Mouse (Mus musculus) right cerebral cortex, adult 18-20 months (tissue): Measurements from ENCODE around the gene Slc41a3.

Experiments used
- DNase-seq: peaks from one replicate; pipeline ENCODE4 v3.0.0; 2022; ENCODE audit warnings: mixed read lengths

Gene Slc41a3

GRCm38 (mm10) chr6:90604533-90605297 is at the start of gene Slc41a3:
Gene Slc41a3, plus strand, starts transcription at chr6:90604725.
- peak; percentile 87 for DNase-seq

- DNase-seq = no peak
Measured at GRCm38 (mm10) chr6:90556534-90557058, 47.9 kb upstream of the Slc41a3 start.

GRCm38 (mm10) chr6:90557077-90557476 is 47.4 kb upstream of the Slc41a3 start:
- no peak for DNase-seq

DNA sequence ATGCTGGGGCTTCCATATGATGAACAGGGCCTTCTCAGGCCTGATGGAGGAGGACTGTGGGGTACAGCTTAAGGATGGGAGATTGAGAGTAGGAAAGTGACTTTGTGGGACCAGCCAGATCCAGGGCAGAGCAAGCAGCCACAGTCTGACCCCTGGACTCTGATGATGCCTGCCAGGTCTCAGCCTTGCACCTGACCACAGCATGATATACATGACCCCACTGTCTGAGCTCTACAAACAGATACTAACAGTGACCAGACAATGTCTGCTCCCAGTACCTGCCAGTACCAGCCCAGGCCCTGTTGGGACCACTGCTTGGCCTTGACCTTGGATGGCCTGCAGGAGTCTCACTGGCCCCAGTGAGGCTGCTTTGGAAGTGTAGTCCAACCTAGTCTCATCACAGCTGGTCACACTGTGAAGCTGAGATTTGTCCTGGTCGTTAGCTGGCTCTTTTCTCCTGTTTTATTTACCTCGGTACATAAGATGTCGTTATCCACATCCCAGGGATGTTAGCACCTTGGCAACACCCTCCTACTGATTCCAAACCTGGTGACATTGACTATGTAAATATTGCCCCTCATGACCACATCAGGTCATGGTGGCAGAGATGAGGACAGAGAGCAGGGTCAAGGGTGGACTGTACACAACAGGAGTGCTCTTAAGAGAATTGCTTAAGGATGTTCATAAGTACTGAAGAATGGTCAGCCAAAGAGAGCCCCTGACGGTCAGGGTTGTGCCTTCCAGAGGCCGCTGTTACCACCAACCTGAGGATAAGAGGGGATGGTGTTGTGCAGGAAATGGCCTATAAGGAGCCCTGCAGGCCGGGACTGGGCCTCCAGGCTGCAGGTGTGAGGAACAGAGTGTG is 46.5 kb upstream of the Slc41a3 start:
- DNase-seq = no peak

DNA sequence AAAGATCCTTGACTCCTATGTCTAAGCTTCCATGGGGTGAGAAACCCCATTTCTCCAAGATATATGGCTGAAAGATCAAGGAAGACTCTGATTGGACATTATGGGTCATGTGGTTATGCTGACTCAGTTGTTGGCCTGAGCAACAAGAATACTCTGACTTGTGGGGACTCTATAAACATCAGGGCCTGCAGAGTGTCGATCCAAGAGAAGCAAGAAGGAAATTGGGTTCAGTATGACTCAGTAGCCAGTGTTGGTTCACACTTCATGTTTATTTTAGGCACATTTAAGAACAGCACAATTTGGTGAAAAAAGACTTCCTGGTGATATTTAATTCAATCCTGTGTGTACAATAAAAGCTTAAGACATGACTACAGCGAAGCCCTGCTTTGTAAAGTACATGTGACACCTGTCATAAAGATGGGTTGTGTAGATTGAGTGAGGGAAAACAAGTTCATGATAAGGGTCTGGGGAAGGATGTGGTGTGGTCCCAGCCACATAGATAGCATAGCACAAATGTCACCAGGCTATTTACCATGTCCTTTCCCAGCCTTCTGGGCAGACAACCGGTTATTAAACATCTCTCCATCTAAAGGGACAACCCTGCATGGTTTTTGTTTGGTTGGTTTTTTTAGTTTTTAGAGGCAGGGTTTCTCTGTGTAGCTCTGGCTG is 44.0 kb upstream of the Slc41a3 start:
- DNase-seq = peak; percentile 46

DNA sequence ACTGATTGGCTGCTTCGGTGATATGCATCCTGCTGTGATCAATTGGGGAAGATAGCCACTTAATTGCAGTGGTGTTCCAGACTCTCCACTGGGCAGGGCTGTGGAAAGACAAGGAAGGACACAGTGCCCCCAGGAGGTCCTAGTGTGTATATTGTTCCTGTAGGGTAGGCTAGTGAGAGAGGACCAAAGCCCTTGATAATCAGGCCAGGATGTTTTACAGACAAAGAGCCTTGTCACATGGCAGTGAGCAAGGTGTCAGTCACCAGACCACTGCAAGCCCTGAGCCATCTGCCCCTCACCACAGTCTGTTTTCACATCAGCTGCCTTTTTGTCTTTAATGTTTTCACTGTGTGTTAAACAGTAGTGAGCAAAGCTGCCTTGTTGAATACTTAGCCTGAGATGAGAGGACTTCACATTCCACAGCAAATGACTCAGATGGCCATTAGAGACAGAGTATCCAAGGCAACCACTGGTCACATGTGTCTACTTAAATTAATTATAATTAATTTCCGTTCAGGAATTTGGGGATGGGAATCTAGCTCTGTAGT is 43.2 kb upstream of the Slc41a3 start:
- no peak for DNase-seq

DNA sequence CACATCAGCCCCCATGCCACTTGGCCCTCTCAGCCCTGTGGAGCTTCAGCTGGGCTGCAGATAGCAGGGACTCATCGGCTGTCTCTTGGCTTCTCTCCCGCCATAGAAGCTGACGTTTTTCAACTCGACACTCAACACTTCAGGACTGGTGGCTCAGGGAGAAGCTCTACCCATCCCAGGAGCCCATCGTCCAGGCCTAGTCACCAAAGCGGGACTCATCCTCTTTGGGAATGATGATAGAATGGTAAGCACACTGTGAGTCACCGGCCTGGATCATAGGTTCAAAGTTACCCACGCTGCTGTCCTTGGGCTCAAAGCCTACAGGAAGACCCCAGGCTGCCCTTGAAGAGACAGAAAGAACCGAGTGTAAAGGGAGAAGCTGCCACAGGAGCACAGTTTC is 40.3 kb upstream of the Slc41a3 start:
- DNase-seq = no peak

DNA sequence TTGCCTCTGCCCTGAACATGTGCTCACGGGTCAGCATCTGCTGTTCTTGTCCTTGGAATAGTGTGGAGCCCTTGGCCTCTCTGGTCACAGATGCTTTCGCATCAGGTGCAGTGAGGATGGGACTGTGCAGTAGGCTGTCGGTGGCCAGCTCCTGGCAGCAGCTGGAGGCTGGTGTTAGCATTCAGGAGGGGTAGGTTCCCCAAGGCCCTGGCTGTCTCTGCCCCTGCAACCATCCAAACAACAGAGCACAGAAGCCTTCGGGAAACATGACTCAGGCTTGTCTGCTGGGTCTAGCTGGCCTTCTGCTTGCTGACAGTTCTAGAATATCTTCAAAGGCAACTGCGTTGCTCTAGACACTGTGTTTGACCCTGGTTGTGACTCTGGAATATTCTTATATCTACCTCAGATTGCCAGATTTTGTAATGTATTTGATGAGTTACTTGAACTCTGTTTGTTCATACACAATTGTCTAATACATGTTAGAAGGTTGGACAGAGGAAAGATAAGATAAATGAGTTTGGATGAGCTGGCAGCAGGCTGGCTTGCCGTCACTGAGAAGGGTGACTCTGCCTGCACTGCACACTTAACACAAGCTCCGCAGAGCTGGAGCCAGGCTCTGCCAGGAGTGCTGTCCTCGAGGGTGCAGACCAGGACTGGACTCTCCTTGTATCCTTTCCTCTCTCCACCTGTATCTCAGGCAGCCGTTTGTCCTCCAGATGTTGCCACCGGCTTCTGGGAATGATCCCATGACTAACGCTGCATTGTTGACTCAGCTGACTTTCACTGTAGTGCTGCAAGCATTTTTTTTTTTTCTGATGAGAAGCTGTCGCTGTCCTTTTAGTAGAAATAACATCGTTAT is 38.9 kb upstream of the Slc41a3 start:
- no peak for DNase-seq

DNA sequence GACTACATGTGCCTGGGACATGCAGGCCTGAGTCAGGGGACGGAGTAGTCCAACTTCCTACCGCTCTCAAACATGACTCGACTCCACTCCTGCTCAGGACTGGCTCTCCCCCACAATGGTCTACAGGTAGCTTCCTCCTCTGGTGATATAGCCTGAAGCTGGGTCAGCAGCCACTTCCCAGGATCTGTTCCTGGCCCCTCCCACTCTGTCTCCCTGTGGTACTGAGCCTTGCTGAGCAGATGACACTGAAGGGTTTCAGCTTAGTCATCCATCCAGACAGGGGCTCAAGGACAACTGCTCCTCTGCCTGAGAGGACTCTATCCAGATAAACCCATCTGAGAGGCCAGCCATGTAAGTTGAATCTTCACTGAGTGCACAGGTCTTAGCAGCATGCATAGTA is 37.0 kb upstream of the Slc41a3 start:
- no peak for DNase-seq

GRCm38 (mm10) chr6:90567928-90568327 is 36.6 kb upstream of the Slc41a3 start:
- peak; percentile 36 for DNase-seq

DNA sequence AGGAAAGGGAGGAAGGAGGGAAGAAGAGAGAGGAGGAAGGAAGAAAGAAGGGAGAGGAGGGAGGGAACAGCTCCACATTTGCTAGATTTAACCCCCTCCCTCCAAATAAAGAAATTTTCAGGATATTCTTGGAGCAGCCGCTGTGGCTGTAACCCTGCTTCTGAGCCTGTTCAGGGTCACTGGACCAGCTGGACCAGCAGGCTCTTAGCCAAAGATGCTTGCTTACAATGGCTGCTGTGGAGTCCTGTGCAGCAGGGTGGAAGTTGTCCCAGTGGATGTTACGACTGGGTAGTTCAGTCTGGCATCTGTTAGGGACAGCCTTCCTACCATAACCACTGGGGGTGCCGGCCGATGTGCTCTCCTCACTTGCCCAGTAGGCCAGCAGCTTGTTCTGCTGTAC is 35.8 kb upstream of the Slc41a3 start:
- DNase-seq = no peak

- DNase-seq = no peak
Measured at GRCm38 (mm10) chr6:90569736-90570383, 34.7 kb upstream of the Slc41a3 start.

- DNase-seq = no peak
Measured at GRCm38 (mm10) chr6:90570392-90570791, 34.1 kb upstream of the Slc41a3 start.

GRCm38 (mm10) chr6:90575261-90575715 is 29.2 kb upstream of the Slc41a3 start:
- DNase-seq = peak; percentile 64

- no peak for DNase-seq
Measured at GRCm38 (mm10) chr6:90578174-90578573, 26.4 kb upstream of the Slc41a3 start.

DNA sequence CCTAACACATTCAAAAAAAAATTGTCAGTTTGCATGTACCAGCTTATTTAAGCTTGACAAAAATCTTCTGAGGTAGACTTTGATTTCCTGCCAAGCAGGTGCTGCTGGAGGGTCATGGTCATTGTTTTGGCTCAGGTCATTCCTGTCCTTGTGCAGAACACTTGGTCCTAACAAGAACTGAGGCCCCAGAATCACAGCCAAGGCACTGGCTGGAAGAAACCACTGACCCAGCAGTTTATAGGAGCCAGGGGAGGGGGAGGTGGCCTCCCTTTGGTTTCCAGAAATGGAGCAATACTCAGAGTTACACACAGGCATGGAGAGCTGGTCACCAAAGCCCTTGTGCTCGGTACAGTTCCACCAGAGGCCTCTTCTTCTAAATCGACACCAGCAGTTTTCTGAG is 22.2 kb upstream of the Slc41a3 start:
- no peak for DNase-seq

DNA sequence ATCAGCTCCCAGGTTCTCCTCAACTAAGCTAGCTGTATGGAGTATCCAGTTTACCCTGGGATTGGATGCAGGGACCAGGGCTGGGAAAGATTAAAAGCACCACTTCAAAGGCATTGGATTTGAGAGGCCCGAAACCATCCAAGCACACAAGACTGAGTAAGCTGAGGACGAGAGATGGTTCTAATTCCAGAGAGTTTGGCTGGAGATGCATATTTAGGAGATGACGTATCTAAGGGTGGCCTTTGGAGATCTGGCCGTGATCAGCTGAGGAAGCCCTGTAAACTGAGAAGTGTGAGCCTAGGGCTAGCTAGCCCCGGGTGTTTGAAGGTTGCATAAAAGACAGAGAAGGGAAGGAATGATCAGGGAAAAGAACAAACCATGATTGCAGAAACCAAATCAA is 16.4 kb upstream of the Slc41a3 start:
- no peak for DNase-seq

DNA sequence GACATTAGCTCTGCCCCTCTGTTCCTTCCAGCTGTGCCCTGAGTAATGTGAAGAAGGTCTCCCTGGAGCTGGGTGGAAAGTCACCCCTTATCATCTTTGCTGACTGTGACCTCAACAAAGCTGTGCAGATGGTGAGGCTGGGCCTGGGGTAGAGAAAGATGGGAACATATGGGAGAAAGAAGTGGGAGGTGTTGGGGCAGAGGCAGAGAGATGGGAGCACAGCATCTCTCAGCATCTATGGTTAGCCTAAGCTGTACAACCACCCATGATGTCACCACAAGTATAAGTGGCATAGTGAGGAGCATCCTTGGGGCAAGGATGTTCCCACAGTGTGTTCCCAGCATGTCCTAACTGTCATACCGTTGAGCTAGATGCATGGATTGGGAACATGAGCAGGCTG is 13.8 kb upstream of the Slc41a3 start:
- peak; percentile 46 for DNase-seq

DNA sequence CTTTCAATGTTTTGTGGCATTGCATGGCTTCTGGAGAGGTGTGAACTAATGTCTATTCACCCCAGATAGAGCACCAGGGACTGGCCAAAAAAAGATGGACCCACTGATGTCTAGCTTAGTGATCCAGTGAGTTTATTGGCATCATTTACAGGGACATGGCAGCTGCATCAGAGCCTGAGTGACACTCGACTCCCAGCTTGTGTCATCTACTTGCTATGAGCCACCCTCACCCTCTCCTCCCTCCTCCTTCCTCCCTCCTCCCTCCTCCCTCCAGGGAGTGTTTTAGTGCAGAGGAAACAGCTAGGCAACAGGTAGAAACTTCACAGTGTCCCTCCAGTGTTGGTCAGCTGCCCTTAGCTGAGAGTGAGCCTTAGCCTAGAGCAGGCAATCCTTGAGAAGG is 9.6 kb upstream of the Slc41a3 start:
- DNase-seq = no peak

DNA sequence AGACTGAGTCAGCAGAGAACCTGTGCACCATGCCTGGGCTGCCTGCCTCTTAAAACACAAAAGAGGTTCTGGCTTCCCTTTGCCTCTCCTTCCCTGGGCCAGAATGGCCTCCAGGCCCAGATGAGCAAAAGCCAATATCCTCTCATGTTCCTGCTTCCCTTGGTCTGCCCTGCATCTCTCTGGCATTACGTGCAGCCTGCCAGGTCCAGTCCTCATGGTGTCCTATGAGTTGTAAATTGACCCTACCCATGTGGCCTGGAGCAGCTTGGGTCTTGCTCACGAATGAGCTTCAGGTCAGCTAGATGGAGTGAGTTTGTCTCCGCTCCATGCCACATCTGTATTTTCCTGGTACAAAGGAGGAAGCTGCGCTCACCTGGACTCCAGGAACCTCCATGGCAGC is 7.5 kb upstream of the Slc41a3 start:
- no peak for DNase-seq

GRCm38 (mm10) chr6:90597592-90597991 is 6.9 kb upstream of the Slc41a3 start:
- DNase-seq = peak; percentile 34
